Mouse (Mus musculus) spleen, adult 2 months (tissue): ENCODE results near the gene Syna. TPM values are rescaled to one million over a fixed set of nuclear protein-coding genes. Genes with fewer than 3 reads are reported as not detected.

ENCODE experiments used
- DNase-seq, 2 experiments: peaks; one replicate each; pipeline versions ENCODE4 v3.0.0 to v3.0.0-alpha.2; 2012 to 2021; ENCODE audit warnings: low spot score in 2 of 2, low read depth in 1 of 2
- H3K27ac ChIP-seq: fragments of 200-500 bp; 2 replicates; pipeline ENCODE4 v1.5.1; 2012; ENCODE audit warnings: low read length, inconsistent platforms; ENCODE audit not compliant: insufficient read depth
- H3K27me3 ChIP-seq: fragments of 200-500 bp; 2 replicates; pipeline ENCODE4 v1.6.1; 2012; ENCODE audit warnings: mild to moderate bottlenecking, moderate library complexity, low read length, inconsistent platforms; ENCODE audit not compliant: control insufficient read depth, insufficient read depth
- H3K36me3 ChIP-seq: fragments of 200-500 bp; 2 replicates; pipeline ENCODE4 v1.6.1; 2012; ENCODE audit warnings: mild to moderate bottlenecking, low read length, inconsistent platforms; ENCODE audit not compliant: control insufficient read depth, insufficient read depth
- H3K4me1 ChIP-seq: fragments of 200-500 bp; 2 replicates; pipeline ENCODE4 v1.6.1; 2011; ENCODE audit warnings: inconsistent platforms; ENCODE audit not compliant: control insufficient read depth, insufficient read depth, insufficient read length
- H3K4me3 ChIP-seq: fragments of 200-500 bp; 2 replicates; pipeline ENCODE4 v1.5.1; 2011; ENCODE audit warnings: mild to moderate bottlenecking, inconsistent platforms; ENCODE audit not compliant: insufficient read depth, insufficient read length; ENCODE audit errors: extremely low read depth
- CTCF ChIP-seq: fragments of 200-500 bp; IDR thresholded peaks from 2 replicates; pipeline ENCODE4 v1.5.1; 2011; ENCODE audit warnings: mild to moderate bottlenecking, inconsistent platforms; ENCODE audit not compliant: insufficient read depth, insufficient read length, insufficient replicate concordance; ENCODE audit errors: extremely low read depth
- POLR2A ChIP-seq: fragments of 200-500 bp; IDR thresholded peaks from 2 replicates; pipeline ENCODE4 v1.6.1; 2011; ENCODE audit warnings: low read depth, low read length, inconsistent platforms
- WGBS: fragments of 180-500 bp; shearing (Covaris S2); methylation state at CpG from one replicate; pipeline ENCODE4 v1.1.7; 2018; 5-methylcytosine and 5-hydroxymethylcytosine counted together
- polyA plus RNA-seq: library from polyadenylated mRNA; depleted of rRNA; stranded (reverse); fragments of >200 nt; gene quantifications from 2 replicates; pipeline ENCODE4 v1.2.3, GENCODE M21; 2012

The Syna gene
- polyA plus RNA-seq, 1 experiment = not detected

DNA sequence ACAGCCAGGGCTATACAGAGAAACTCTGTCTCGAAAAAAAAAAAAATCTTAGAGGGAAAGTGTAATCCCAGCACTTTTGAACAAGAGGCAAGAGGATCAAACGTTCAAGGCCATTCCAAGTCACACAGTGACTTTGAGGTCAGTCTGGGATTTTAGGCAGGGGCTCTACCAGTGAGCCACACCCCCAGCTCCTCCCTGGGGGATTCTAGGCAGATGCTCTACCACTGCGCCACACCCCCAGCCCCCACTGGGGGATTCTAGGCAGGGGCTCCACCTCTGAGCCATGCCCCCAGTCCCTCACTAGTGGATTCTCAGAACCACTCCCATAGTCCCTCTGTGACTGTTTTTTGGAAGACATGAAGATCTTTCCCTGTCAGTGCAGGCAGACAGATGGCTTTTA, 19.2 kb upstream of the Syna start:
- TF ChIP-seq CTCF (no peak), POLR2A (no peak)
- WGBS = 76% methylated on average over 3 of the region's 3 CpGs
- H3K4me1 ChIP-seq = no peaks in the 10 kb centered on the region; the same call in 1 of the 2 replicates
- no peaks in the 10 kb centered on the region for H3K36me3 ChIP-seq
- no peak for DNase-seq
- no peaks in the 10 kb centered on the region for H3K27me3 ChIP-seq
- H3K4me3 ChIP-seq = no peak overlapping the region
- H3K27ac ChIP-seq = no peak overlapping the region

DNA sequence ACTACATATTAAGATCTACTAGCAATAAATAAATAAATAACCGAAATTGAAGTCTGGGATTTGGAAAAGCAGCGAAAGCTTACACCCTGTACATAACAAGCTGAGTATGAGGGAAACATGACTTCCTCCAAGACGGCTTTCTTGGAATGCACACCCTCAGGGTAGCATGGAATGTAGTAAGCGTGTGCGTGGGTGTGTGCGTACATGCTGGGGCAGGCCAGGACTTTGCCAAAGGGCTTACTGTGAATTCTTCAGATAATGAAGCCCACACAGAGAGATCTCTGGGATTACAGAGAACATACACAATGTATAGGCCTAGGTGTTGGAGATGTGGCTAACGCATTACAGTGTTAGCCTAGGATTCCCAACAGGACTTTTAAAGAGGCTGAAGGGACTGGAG, 17.6 kb upstream of the Syna start:
- DNase-seq = no peak
- no peaks in the 10 kb centered on the region for H3K36me3 ChIP-seq
- TF ChIP-seq CTCF (no peak), POLR2A (no peak)
- H3K4me1 ChIP-seq = no peaks in the 10 kb centered on the region; the same call in 1 of the 2 replicates
- no peak overlapping the region for H3K4me3 ChIP-seq
- WGBS = 93% methylated on average over 7 of the region's 7 CpGs
- no peak overlapping the region for H3K27ac ChIP-seq
- no peaks in the 10 kb centered on the region for H3K27me3 ChIP-seq

GRCm38 (mm10) chr5:134576517-134577220, 16.7 kb upstream of the Syna start:
- Histone ChIP-seq H3K27ac (no peak overlapping the region), H3K4me1 (no peaks in the 10 kb centered on the region; the same call in 1 of the 2 replicates), H3K4me3 (no peak overlapping the region), H3K36me3 (no peaks in the 10 kb centered on the region), H3K27me3 (no peaks in the 10 kb centered on the region)
- DNase-seq = no peak
- TF ChIP-seq POLR2A (no peak), CTCF (no peak)
- WGBS = 87% methylated on average over 14 of the region's 14 CpGs

DNA sequence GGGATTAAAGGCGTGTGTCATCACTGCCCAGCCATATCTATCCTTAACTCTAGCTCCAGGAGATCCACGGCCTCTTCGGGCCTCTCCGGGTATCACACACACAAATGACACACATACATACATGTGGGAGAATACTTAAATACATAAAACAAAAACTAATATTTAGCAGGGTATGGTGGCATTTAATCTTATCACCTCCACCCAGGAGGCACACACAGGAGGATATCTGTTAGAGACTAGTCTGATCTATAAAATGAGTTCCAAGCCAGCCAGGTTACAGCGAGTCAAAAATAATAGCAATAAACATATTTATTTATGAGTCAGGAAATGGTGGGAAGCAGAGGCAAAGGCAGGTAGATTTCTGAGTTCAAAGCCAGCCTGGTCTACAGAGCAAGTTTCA, 15.9 kb upstream of the Syna start:
- 88% methylated on average over 5 of the region's 5 CpGs for WGBS
- H3K27me3 ChIP-seq = no peaks in the 10 kb centered on the region
- no peak for DNase-seq
- no peak overlapping the region for H3K27ac ChIP-seq
- no peak overlapping the region for H3K4me3 ChIP-seq
- TF ChIP-seq POLR2A = no peak
- no peak for TF ChIP-seq CTCF
- H3K36me3 ChIP-seq = no peaks in the 10 kb centered on the region
- H3K4me1 ChIP-seq = no peaks in the 10 kb centered on the region; the same call in 1 of the 2 replicates

GRCm38 (mm10) chr5:134572508-134573214, 12.7 kb upstream of the Syna start:
- Histone ChIP-seq H3K27me3 (no peaks in the 10 kb centered on the region), H3K4me3 (peak overlapping the region; percentile 63; the same call in 1 of the 2 replicates), H3K27ac (peak overlapping the region; percentile 48), H3K4me1 (no peaks in the 10 kb centered on the region), H3K36me3 (no peaks in the 10 kb centered on the region)
- no peak for TF ChIP-seq CTCF
- no peak for TF ChIP-seq POLR2A
- DNase-seq = no peak
- 28% methylated on average over 10 of the region's 10 CpGs for WGBS

DNA sequence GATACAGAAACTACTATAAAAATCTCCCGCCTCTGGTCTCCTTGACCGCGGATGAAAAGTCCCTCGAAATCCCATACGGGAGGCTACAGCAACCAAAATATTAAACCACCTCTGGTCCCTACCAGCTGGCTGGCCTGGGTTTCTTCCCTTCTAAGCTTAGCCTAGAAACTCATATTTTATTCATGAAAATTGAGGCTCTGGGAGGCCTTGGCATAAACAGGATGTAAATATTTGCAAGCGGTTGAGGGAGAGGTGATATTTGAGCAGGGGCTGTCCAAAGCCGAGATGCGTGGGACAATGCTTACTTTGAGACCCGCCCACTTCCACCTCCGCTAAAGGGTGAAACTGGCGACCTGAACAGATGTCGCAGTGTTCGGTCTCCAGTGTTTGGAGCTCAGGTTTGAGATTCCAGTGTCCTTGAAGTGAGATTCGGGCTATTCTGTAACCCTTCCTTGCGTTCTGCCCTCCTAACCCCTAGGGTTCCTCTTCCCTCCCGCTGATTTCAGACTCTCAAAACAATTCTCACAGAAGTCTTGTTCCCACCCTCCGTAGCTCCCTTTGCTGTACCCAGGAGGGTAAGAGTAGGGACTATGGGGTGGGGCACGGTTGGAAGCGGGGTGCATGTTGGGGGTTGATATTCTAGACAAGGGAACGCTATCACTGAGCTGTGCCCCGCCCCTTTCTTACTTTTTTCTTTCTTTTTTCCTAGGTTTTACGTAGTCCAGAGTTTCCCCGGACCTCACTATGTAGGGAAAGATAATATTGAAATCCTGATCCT, 11.9 kb upstream of the Syna start:
- 4% methylated on average over 23 of the region's 23 CpGs for WGBS
- TF ChIP-seq CTCF (no peak), POLR2A (no peak; the same call in 1 of the 2 replicates)
- Histone ChIP-seq H3K4me3 (peak overlapping the region; percentile 63), H3K36me3 (no peaks in the 10 kb centered on the region), H3K27me3 (no peaks in the 10 kb centered on the region), H3K27ac (peak overlapping the region; percentile 48), H3K4me1 (no peaks in the 10 kb centered on the region)
- DNase-seq = peak; percentile 41 to 43
